Mouse (Mus musculus) brain, embryonic 18.5 days (tissue): Measurements from ENCODE around the gene Traf1.

ENCODE experiments used
- DNase-seq: peaks from one replicate; pipeline ENCODE4 v3.0.0-alpha.2; 2012; ENCODE audit warnings: low read depth, low spot score

Traf1 gene

DNA sequence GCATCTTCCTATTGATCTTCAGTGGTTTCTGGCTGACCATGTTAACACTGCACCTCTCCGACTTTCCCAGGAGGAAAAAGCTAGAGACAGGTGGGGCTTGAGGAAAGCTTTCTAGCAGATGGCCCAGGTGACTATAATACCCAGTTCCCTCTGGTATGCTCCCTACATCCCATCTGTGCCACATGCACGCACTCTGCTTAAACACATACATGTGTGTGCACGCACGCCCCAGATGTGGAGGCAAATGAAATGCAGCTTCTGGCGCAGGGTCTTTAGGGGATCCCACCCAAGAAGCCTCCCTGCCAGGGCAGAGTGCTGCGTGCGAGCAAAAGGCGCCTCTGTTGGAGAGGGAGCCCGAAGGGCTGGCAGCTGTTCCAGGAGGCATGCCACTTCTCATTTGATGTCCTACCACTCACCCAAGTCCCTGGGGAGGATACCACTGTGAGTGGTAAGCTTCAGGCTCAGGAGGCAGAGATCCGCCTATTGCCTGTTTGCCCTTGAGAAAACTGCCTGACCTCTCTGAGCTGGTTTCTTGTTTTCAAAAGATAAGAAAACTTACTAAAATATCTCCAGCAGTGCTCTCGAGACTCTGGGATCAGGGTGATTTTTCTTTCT lies 20.4 kb downstream of the Traf1 start:
- DNase-seq = no peak

GRCm38 (mm10) chr2:34940246-34940645 lies 21.3 kb downstream of the Traf1 start:
- no peak for DNase-seq

- no peak for DNase-seq
Observed at GRCm38 (mm10) chr2:34938269-34939208, 23.0 kb downstream of the Traf1 start.

- DNase-seq = no peak
Observed at GRCm38 (mm10) chr2:34937460-34937859, 24.1 kb downstream of the Traf1 start.

GRCm38 (mm10) chr2:34927320-34927719 lies 34.3 kb downstream of the Traf1 start:
- DNase-seq = no peak

DNA sequence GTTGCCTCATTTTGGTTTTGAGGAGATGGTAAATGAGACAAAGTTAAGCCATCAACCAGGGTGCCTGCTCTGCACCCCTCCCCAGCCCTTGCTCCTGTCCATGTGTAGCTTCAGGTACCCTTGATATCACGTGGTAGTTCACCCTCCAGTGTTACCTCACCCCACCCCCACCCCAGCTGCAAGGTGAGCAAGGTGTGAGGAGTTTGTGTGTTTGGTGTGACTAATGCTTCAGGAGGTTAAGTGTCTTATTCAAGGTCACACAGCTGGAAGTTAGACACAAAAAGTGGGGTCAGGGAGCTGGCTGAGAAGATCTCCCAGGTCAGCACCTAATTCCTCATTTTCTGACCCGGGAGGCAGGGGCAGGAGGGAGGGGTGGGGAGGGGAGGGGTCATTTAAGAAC lies 38.8 kb downstream of the Traf1 start:
- no peak for DNase-seq

DNA sequence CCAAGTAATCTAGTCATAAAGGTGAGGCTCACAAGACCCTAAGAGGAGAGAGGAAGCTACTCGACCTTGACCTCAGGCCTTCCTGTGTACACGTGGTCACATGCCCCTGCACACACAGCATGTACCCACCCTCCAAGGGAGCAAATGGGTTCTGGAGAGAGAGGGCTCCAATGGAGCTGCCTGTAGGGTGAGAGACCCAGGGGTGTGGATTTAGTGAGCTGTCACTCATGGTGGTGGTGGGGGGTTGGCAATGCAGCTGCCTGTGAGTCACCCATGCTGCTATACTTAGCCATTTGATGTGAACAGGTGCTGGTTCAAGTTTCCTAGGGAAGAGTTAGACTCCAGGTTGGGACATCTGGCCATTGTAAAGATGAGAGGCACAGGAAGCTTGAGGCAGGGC lies 41.4 kb downstream of the Traf1 start:
- no peak for DNase-seq

GRCm38 (mm10) chr2:34915103-34915502 lies 46.5 kb downstream of the Traf1 start:
- DNase-seq = no peak

- DNase-seq = no peak
Observed at GRCm38 (mm10) chr2:34914823-34915082, 46.8 kb downstream of the Traf1 start.

GRCm38 (mm10) chr2:34914069-34914822 lies 47.3 kb downstream of the Traf1 start:
- DNase-seq = no peak

DNA sequence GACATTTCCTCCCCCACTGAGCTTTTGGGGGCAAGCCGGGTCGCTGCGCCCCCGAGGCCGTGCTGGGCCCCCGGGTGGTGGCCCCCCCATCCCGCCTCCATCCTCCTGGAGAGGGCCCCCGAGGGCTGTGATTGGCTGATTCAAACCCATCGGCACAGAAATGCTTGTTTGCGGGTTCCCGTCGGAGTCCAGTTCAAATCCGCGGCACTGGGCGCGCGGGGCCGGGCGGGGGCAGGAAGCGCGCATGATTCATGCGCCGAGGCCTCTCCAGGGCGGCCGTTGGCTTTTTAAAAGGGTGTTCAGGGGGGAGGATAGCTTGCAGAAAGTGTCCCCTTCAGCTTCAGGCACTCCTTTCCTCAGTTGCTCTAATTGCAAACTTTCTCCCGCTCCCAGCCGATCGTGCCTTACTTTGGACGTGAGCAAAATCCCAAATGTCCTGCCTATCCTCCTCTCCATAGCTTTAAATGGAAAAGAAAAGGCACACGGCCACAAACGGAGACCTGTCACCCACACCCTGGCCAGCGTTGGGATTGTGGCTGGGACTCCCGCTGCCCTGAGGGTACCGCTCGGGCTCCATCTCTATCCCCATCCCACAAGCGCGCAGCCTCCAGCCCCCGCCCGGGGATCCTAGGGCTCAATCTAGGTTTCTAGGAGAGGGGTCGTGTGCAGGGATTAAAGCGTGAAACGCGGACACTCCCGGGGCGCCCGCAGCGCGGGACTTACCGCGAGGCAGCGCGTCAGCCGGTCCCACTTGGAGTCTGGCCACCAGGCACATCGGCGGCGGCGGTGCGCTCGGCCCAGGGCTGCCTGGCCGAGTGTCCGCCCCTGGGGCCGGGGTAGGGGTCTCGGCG lies 48.1 kb downstream of the Traf1 start, which contains the start of gene Phf19:
TSS of gene Phf19 (minus strand) at position 809 of the 851 bp plus-strand sequence.
- DNase-seq = no peak

DNA sequence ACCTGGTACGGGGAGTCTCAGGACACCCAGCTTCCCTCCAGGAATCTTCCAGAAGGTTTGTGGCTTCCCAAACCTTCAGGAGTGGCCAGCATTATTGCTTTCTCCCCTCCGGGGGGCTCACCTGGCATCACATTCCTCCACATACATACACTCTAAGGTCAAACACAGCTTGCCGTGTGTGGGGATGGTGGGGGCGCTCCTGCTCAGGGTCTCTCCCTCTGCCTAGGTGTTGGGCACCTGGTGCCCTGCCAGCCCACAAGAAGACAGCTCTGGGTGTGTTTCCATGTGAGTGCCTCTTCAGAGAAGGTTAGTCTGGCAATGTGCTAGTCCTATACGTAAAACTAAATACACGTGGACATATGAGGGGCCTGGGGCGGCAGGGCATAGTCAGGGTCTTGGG lies 49.0 kb downstream of the Traf1 start:
- DNase-seq = no peak

DNA sequence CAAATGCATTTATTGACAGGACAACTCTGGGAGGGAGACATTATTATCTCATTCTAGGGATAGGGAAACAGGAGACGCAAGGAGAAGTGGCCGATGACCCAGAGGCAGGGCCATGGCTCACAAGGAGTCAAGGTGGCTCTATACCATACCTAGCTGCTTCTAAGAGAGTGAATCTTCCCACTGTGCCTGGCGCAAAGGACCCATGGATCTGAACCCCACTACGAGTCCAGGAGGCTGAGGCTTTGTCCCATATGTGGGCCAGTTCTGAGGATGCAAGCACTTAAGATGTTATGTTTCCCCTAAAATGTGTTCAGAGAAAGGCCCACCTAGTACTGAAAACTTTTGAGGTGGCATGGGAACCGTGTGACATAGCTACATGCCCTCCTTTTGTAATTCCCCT lies 49.7 kb downstream of the Traf1 start:
- DNase-seq = no peak

DNA sequence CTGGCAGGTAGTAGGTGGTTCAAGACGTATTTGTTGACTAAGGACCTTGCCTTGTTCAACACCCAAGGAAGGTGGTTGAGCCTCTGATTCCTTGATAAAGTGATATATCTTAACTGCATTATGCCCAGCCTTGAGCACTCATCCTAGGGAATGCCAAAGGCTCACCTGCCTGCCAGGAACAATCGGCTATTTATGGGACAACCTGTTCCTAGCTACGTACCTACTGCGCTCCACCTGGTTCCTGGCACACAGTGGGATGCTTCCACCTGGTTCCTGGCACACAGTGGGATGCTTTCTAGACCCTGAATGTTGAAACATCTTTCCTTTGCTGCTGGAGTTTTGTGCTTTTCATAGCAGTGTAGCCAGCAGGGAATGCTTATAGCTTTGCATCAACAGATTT lies 51.9 kb downstream of the Traf1 start:
- no peak for DNase-seq

- DNase-seq = no peak
Observed at GRCm38 (mm10) chr2:34906861-34907604, 54.5 kb downstream of the Traf1 start.

DNA sequence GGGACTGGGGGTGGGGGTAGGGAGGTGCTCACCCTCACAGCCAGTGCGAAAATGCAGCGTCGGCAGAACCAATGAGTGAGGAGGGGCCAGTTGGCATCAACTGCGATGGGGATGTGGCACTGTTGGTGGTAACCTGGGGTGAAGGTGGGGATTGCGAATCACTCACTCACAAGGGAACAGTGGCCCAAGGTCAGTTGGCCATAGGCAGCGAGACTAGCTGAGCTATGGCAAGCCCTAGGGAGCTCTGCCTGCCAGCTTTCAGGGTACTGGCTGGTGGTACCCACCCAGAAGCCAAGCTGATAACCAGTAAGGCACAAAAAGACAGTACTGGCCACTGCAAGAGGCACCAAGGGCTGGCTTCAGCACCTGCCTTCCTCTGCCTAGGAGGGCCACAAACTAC lies 55.1 kb downstream of the Traf1 start:
- no peak for DNase-seq

GRCm38 (mm10) chr2:34904849-34905542 lies 56.6 kb downstream of the Traf1 start:
- peak; percentile 97 for DNase-seq

DNA sequence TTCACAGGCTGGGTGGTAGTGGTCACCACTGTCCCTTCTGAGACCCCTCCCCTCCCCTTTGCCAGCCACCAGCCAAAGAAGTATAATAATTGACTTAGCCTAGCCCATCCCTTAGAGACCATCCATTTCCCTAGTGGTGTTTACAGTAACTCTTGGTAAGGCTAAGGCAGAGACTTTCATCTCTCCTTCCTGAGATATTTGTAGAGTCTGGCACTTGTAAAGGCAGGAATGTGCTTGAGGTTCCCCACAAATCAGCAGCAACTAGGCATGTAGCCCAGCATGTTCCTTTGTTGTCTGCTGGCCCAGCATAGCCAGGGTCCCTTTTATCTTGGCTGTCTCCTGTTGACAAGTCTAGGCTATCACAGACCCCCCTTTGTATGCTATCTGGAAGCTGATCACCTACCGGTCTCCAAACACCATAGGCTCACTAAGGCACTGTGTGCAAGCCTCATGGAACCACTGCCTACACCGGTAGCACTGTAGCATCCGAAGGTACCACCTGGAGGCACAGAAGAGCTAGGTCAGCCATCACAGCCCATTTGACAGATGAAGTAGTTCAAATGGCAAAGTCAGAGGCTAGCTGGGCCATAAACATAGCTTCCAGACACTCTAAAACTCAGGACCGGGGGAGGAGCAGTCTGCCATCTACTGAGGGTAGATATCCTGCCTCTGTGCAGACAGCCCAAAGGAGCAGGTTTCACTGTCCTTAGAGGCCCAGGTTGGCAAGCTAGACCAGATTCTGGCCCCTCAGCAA lies 57.7 kb downstream of the Traf1 start:
- DNase-seq = no peak

DNA sequence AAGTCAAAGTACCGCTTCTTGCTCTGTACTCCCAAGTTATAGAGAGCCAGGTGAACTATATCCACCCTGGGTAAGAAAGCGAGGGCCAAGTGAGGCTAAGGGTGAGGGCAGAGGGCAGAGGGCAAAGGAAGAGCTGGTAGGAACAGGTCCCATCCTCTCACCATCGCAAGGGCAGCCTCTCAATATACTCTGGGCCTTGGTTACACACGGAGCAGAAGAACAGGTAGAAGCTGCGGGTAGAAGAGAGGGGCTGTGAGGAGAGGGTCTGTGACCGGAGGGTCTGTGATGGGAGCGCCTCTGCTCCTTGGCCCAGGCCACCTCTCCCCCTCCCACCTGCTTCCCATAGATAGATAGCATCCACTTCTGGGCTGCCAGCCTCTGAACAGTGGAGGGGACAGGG lies 58.4 kb downstream of the Traf1 start:
- no peak for DNase-seq

- no peak for DNase-seq
Observed at GRCm38 (mm10) chr2:34902731-34903130, 58.8 kb downstream of the Traf1 start.
